Mouse (Mus musculus): ENCODE data around the gene Dennd2a. TPM values are rescaled to one million over a fixed set of nuclear protein-coding genes. Genes with fewer than 3 reads are reported as not detected.
A peak's percentile ranks its signal among the peaks of the same experiment; 100 is the strongest.

The Dennd2a gene
- polyA plus RNA-seq, 1 experiment: 7.3 TPM

- Histone ChIP-seq H3K27me3 (ENCODE audit: control insufficient read depth, insufficient read depth, low read length) (no peaks in the 10 kb centered on the region), H3K27ac (ENCODE audit: insufficient read depth, low read length) (no peak overlapping the region), H3K36me3 (ENCODE audit: control insufficient read depth, insufficient read depth, low read length) (peaks cover 7% of the 10 kb centered on the region), H3K4me1 (ENCODE audit: control insufficient read depth, insufficient read depth, insufficient read length) (peaks cover 10% of the 10 kb centered on the region; the same call in 1 of the 2 replicates), H3K4me3 (ENCODE audit: extremely low read depth, insufficient read depth, insufficient read length) (no peak overlapping the region; the same call in 1 of the 2 replicates)
- TF ChIP-seq CTCF (IDR thresholded peaks at IDR 0.05; ENCODE audit: extremely low read depth, insufficient read depth, insufficient read length, insufficient replicate concordance) (no peak), POLR2A (IDR thresholded peaks at IDR 0.05; ENCODE audit: low read depth, low read length) (no peak)
- WGBS: 73% methylated on average over 7 of the region's 7 CpGs
- DNase-seq (ENCODE audit: low read depth in 1 of 2, low spot score in 2 of 2): no peak
Measured at GRCm38 (mm10) chr6:39574951-39575350, 17.3 kb upstream of the Dennd2a start.

- H3K4me3 ChIP-seq (ENCODE audit: extremely low read depth, insufficient read depth, insufficient read length): peak overlapping the region; percentile 86
- TF ChIP-seq CTCF (IDR thresholded peaks at IDR 0.05; ENCODE audit: extremely low read depth, insufficient read depth, insufficient read length, insufficient replicate concordance): no peak
- WGBS: 40% methylated on average over 10 of the region's 10 CpGs
- peaks cover 10% of the 10 kb centered on the region; the same call in 1 of the 2 replicates for H3K4me1 ChIP-seq (ENCODE audit: control insufficient read depth, insufficient read depth, insufficient read length)
- H3K27ac ChIP-seq (ENCODE audit: insufficient read depth, low read length): no peak overlapping the region
- H3K27me3 ChIP-seq (ENCODE audit: control insufficient read depth, insufficient read depth, low read length): no peaks in the 10 kb centered on the region
- peaks cover 5% of the 10 kb centered on the region for H3K36me3 ChIP-seq (ENCODE audit: control insufficient read depth, insufficient read depth, low read length)
- no peak for DNase-seq (ENCODE audit: low read depth in 1 of 2, low spot score in 2 of 2)
Measured at GRCm38 (mm10) chr6:39574555-39574869, 16.8 kb upstream of the Dennd2a start.

GRCm38 (mm10) chr6:39573791-39574554 lies 16.3 kb upstream of the Dennd2a start, which contains the start of gene Adck2:
TSS of gene Adck2 (plus strand) at chr6:39573873.
- peaks cover 3% of the 10 kb centered on the region for H3K36me3 ChIP-seq (ENCODE audit: control insufficient read depth, insufficient read depth, low read length)
- H3K4me1 ChIP-seq (ENCODE audit: control insufficient read depth, insufficient read depth, insufficient read length): peaks cover 10% of the 10 kb centered on the region; the same call in 1 of the 2 replicates
- H3K4me3 ChIP-seq (ENCODE audit: extremely low read depth, insufficient read depth, insufficient read length): peak within 1 kb of the TSS; percentile 86
- 2% methylated on average over 49 of the region's 49 CpGs for WGBS
- TF ChIP-seq POLR2A (IDR thresholded peaks at IDR 0.05; ENCODE audit: low read depth, low read length) (peak; percentile 57; the same call in 1 of the 2 replicates), CTCF (IDR thresholded peaks at IDR 0.05; ENCODE audit: extremely low read depth, insufficient read depth, insufficient read length, insufficient replicate concordance) (no peak)
- peak; percentile 55 to 80 for DNase-seq (ENCODE audit: low read depth in 1 of 2, low spot score in 2 of 2)
- H3K27ac ChIP-seq (ENCODE audit: insufficient read depth, low read length): peak within 1 kb of the TSS; percentile 79
- H3K27me3 ChIP-seq (ENCODE audit: control insufficient read depth, insufficient read depth, low read length): no peaks in the 10 kb centered on the region

- WGBS: 80% methylated on average over 3 of the region's 3 CpGs
- no peak for TF ChIP-seq POLR2A (IDR thresholded peaks at IDR 0.05; ENCODE audit: low read depth, low read length)
- no peak for TF ChIP-seq CTCF (IDR thresholded peaks at IDR 0.05; ENCODE audit: extremely low read depth, insufficient read depth, insufficient read length, insufficient replicate concordance)
- no peak overlapping the region for H3K27ac ChIP-seq (ENCODE audit: insufficient read depth, low read length)
- H3K36me3 ChIP-seq (ENCODE audit: control insufficient read depth, insufficient read depth, low read length): no peaks in the 10 kb centered on the region
- H3K4me1 ChIP-seq (ENCODE audit: control insufficient read depth, insufficient read depth, insufficient read length): peaks cover 10% of the 10 kb centered on the region; the same call in 1 of the 2 replicates
- H3K27me3 ChIP-seq (ENCODE audit: control insufficient read depth, insufficient read depth, low read length): no peaks in the 10 kb centered on the region
- no peak for DNase-seq (ENCODE audit: low read depth in 1 of 2, low spot score in 2 of 2)
- no peak overlapping the region for H3K4me3 ChIP-seq (ENCODE audit: extremely low read depth, insufficient read depth, insufficient read length)
Measured at GRCm38 (mm10) chr6:39570426-39570825, 12.8 kb upstream of the Dennd2a start.

GRCm38 (mm10) chr6:39567528-39567927 lies 9.9 kb upstream of the Dennd2a start:
- H3K4me1 ChIP-seq (ENCODE audit: control insufficient read depth, insufficient read depth, insufficient read length): no peaks in the 10 kb centered on the region; the same call in 1 of the 2 replicates
- no peaks in the 10 kb centered on the region for H3K27me3 ChIP-seq (ENCODE audit: control insufficient read depth, insufficient read depth, low read length)
- no peaks in the 10 kb centered on the region for H3K36me3 ChIP-seq (ENCODE audit: control insufficient read depth, insufficient read depth, low read length)
- WGBS: 19% methylated on average over 5 of the region's 5 CpGs
- peak in 1 of 2 experiments; percentile 29 for DNase-seq (ENCODE audit: low read depth in 1 of 2, low spot score in 2 of 2)
- TF ChIP-seq POLR2A (IDR thresholded peaks at IDR 0.05; ENCODE audit: low read depth, low read length) (no peak), CTCF (IDR thresholded peaks at IDR 0.05; ENCODE audit: extremely low read depth, insufficient read depth, insufficient read length, insufficient replicate concordance) (peak; percentile 12; the same call in 1 of the 2 replicates)
- H3K4me3 ChIP-seq (ENCODE audit: extremely low read depth, insufficient read depth, insufficient read length): no peak overlapping the region
- H3K27ac ChIP-seq (ENCODE audit: insufficient read depth, low read length): no peak overlapping the region

GRCm38 (mm10) chr6:39562166-39563015 lies 4.7 kb upstream of the Dennd2a start:
- peak; percentile 57 to 64 for DNase-seq (ENCODE audit: low read depth in 1 of 2, low spot score in 2 of 2)
- 29% methylated on average over 23 of the region's 23 CpGs for WGBS
- H3K27me3 ChIP-seq (ENCODE audit: control insufficient read depth, insufficient read depth, low read length): peaks cover 5% of the 10 kb centered on the region
- H3K4me3 ChIP-seq (ENCODE audit: extremely low read depth, insufficient read depth, insufficient read length): no peak overlapping the region
- peaks cover 4% of the 10 kb centered on the region for H3K4me1 ChIP-seq (ENCODE audit: control insufficient read depth, insufficient read depth, insufficient read length)
- no peak overlapping the region for H3K27ac ChIP-seq (ENCODE audit: insufficient read depth, low read length)
- H3K36me3 ChIP-seq (ENCODE audit: control insufficient read depth, insufficient read depth, low read length): no peaks in the 10 kb centered on the region
- TF ChIP-seq POLR2A (IDR thresholded peaks at IDR 0.05; ENCODE audit: low read depth, low read length) (no peak), CTCF (IDR thresholded peaks at IDR 0.05; ENCODE audit: extremely low read depth, insufficient read depth, insufficient read length, insufficient replicate concordance) (peak; percentile 25; the same call in 1 of the 2 replicates)

Data from spleen, adult 2 months (tissue).